Mouse (Mus musculus): ENCODE data around the gene Sox10. TPM values are rescaled to one million over a fixed set of nuclear protein-coding genes. Genes with fewer than 3 reads are reported as not detected.

Sox10 gene
- polyA plus RNA-seq, 1 experiment: not detected

GRCm38 (mm10) chr15:79126217-79126932, 38.7 kb downstream of the Sox10 start:
- TF ChIP-seq MYOD1 (IDR thresholded peaks at IDR 0.05; ENCODE audit: control insufficient read depth, insufficient read length, low read depth) (peak; percentile 43), CTCF (IDR thresholded peaks at IDR 0.05; ENCODE audit: control insufficient read depth, insufficient read depth, insufficient read length) (peak; percentile 74), USF1 (IDR thresholded peaks at IDR 0.05; ENCODE audit: low read depth) (no peak)
- Histone ChIP-seq H3K27me3 (ENCODE audit: control insufficient read depth, insufficient read depth, insufficient read length) (no peaks in the 10 kb centered on the region), H3K4me3 (ENCODE audit: insufficient read depth, poor library complexity, severe bottlenecking) (no peak overlapping the region), H3K79me3 (ENCODE audit: low read depth) (no peaks in the 10 kb centered on the region), H3ac (ENCODE audit: control insufficient read depth, insufficient read length, low read depth) (no peak overlapping the region), H3K79me2 (ENCODE audit: control insufficient read depth, insufficient read depth) (no peaks in the 10 kb centered on the region), H3K36me3 (ENCODE audit: control insufficient read depth, insufficient read depth) (peaks cover 86% of the 10 kb centered on the region)

- Histone ChIP-seq H3K4me3 (ENCODE audit: insufficient read depth, poor library complexity, severe bottlenecking) (no peak overlapping the region), H3K79me3 (ENCODE audit: low read depth) (no peaks in the 10 kb centered on the region), H3ac (ENCODE audit: control insufficient read depth, insufficient read length, low read depth) (no peak overlapping the region), H3K36me3 (ENCODE audit: control insufficient read depth, insufficient read depth) (peaks cover 80% of the 10 kb centered on the region), H3K79me2 (ENCODE audit: control insufficient read depth, insufficient read depth) (no peaks in the 10 kb centered on the region), H3K27me3 (ENCODE audit: control insufficient read depth, insufficient read depth, insufficient read length) (no peaks in the 10 kb centered on the region)
- no peak for TF ChIP-seq MYOG (IDR thresholded peaks at IDR 0.05; ENCODE audit: control insufficient read depth, extremely low read depth, insufficient read length)
- TF ChIP-seq FOSL1 (IDR thresholded peaks at IDR 0.05; ENCODE audit: insufficient read depth, low read length, poor library complexity, severe bottlenecking): no peak
- TF ChIP-seq CEBPB (IDR thresholded peaks at IDR 0.05; ENCODE audit: low read depth): no peak
- TF ChIP-seq CTCF (IDR thresholded peaks at IDR 0.05; ENCODE audit: control insufficient read depth, insufficient read depth, insufficient read length): no peak
- TF ChIP-seq USF1 (IDR thresholded peaks at IDR 0.05; ENCODE audit: low read depth): no peak
- no peak for TF ChIP-seq MYOD1 (IDR thresholded peaks at IDR 0.05; ENCODE audit: control insufficient read depth, insufficient read length, low read depth)
- no peak for TF ChIP-seq MAX (IDR thresholded peaks at IDR 0.05)
These were observed 40.6 kb downstream of the Sox10 start for GRCm38 (mm10) chr15:79124331-79124875.

- peaks cover 80% of the 10 kb centered on the region for H3K36me3 ChIP-seq (ENCODE audit: control insufficient read depth, insufficient read depth)
- no peak for TF ChIP-seq MAX (IDR thresholded peaks at IDR 0.05)
- TF ChIP-seq CEBPB (IDR thresholded peaks at IDR 0.05; ENCODE audit: low read depth): no peak
- TF ChIP-seq CTCF (IDR thresholded peaks at IDR 0.05; ENCODE audit: control insufficient read depth, insufficient read depth, insufficient read length): no peak
- no peak for TF ChIP-seq MYOG (IDR thresholded peaks at IDR 0.05; ENCODE audit: control insufficient read depth, extremely low read depth, insufficient read length)
- no peak for TF ChIP-seq MYOD1 (IDR thresholded peaks at IDR 0.05; ENCODE audit: control insufficient read depth, insufficient read length, low read depth)
- no peak for TF ChIP-seq FOSL1 (IDR thresholded peaks at IDR 0.05; ENCODE audit: insufficient read depth, low read length, poor library complexity, severe bottlenecking)
- H3K27me3 ChIP-seq (ENCODE audit: control insufficient read depth, insufficient read depth, insufficient read length): no peaks in the 10 kb centered on the region
- H3K79me3 ChIP-seq (ENCODE audit: low read depth): no peaks in the 10 kb centered on the region
- H3K4me3 ChIP-seq (ENCODE audit: insufficient read depth, poor library complexity, severe bottlenecking): no peak overlapping the region
- no peak overlapping the region for H3ac ChIP-seq (ENCODE audit: control insufficient read depth, insufficient read length, low read depth)
- H3K79me2 ChIP-seq (ENCODE audit: control insufficient read depth, insufficient read depth): no peaks in the 10 kb centered on the region
These were observed 41.3 kb downstream of the Sox10 start for GRCm38 (mm10) chr15:79123751-79124150.

- Histone ChIP-seq H3K27me3 (ENCODE audit: control insufficient read depth, insufficient read depth, insufficient read length) (no peaks in the 10 kb centered on the region), H3K36me3 (ENCODE audit: control insufficient read depth, insufficient read depth) (peaks cover 80% of the 10 kb centered on the region), H3ac (ENCODE audit: control insufficient read depth, insufficient read length, low read depth) (no peak overlapping the region), H3K79me2 (ENCODE audit: control insufficient read depth, insufficient read depth) (no peaks in the 10 kb centered on the region), H3K79me3 (ENCODE audit: low read depth) (no peaks in the 10 kb centered on the region), H3K4me3 (ENCODE audit: insufficient read depth, poor library complexity, severe bottlenecking) (no peak overlapping the region)
- TF ChIP-seq MAX (IDR thresholded peaks at IDR 0.05): no peak
- no peak for TF ChIP-seq FOSL1 (IDR thresholded peaks at IDR 0.05; ENCODE audit: insufficient read depth, low read length, poor library complexity, severe bottlenecking)
- no peak for TF ChIP-seq MYOG (IDR thresholded peaks at IDR 0.05; ENCODE audit: control insufficient read depth, extremely low read depth, insufficient read length)
- TF ChIP-seq CEBPB (IDR thresholded peaks at IDR 0.05; ENCODE audit: low read depth): no peak
- TF ChIP-seq MYOD1 (IDR thresholded peaks at IDR 0.05; ENCODE audit: control insufficient read depth, insufficient read length, low read depth): no peak
- TF ChIP-seq CTCF (IDR thresholded peaks at IDR 0.05; ENCODE audit: control insufficient read depth, insufficient read depth, insufficient read length): no peak
These were observed 42.5 kb downstream of the Sox10 start for GRCm38 (mm10) chr15:79122546-79122945.

GRCm38 (mm10) chr15:79122119-79122518, 42.9 kb downstream of the Sox10 start:
- no peaks in the 10 kb centered on the region for H3K79me3 ChIP-seq (ENCODE audit: low read depth)
- H3K79me2 ChIP-seq (ENCODE audit: control insufficient read depth, insufficient read depth): no peaks in the 10 kb centered on the region
- no peaks in the 10 kb centered on the region for H3K27me3 ChIP-seq (ENCODE audit: control insufficient read depth, insufficient read depth, insufficient read length)
- H3K36me3 ChIP-seq (ENCODE audit: control insufficient read depth, insufficient read depth): peaks cover 80% of the 10 kb centered on the region
- H3K4me3 ChIP-seq (ENCODE audit: insufficient read depth, poor library complexity, severe bottlenecking): no peak overlapping the region
- no peak overlapping the region for H3ac ChIP-seq (ENCODE audit: control insufficient read depth, insufficient read length, low read depth)
- TF ChIP-seq FOSL1 (IDR thresholded peaks at IDR 0.05; ENCODE audit: insufficient read depth, low read length, poor library complexity, severe bottlenecking): no peak

- no peaks in the 10 kb centered on the region for H3K79me2 ChIP-seq (ENCODE audit: control insufficient read depth, insufficient read depth)
- no peaks in the 10 kb centered on the region for H3K79me3 ChIP-seq (ENCODE audit: low read depth)
- no peaks in the 10 kb centered on the region for H3K27me3 ChIP-seq (ENCODE audit: control insufficient read depth, insufficient read depth, insufficient read length)
- peaks cover 78% of the 10 kb centered on the region for H3K36me3 ChIP-seq (ENCODE audit: control insufficient read depth, insufficient read depth)
- TF ChIP-seq FOSL1 (IDR thresholded peaks at IDR 0.05; ENCODE audit: insufficient read depth, low read length, poor library complexity, severe bottlenecking): no peak
- TF ChIP-seq CEBPB (IDR thresholded peaks at IDR 0.05; ENCODE audit: low read depth): no peak
- no peak for TF ChIP-seq MYOD1 (IDR thresholded peaks at IDR 0.05; ENCODE audit: control insufficient read depth, insufficient read length, low read depth)
- no peak for TF ChIP-seq MYOG (IDR thresholded peaks at IDR 0.05; ENCODE audit: control insufficient read depth, extremely low read depth, insufficient read length)
- TF ChIP-seq USF1 (IDR thresholded peaks at IDR 0.05; ENCODE audit: low read depth): no peak
- TF ChIP-seq CTCF (IDR thresholded peaks at IDR 0.05; ENCODE audit: control insufficient read depth, insufficient read depth, insufficient read length): no peak
- no peak for TF ChIP-seq MAX (IDR thresholded peaks at IDR 0.05)
- no peak overlapping the region for H3ac ChIP-seq (ENCODE audit: control insufficient read depth, insufficient read length, low read depth)
- H3K4me3 ChIP-seq (ENCODE audit: insufficient read depth, poor library complexity, severe bottlenecking): no peak overlapping the region
These were observed 45.5 kb downstream of the Sox10 start for GRCm38 (mm10) chr15:79119491-79119890.

Measured in C2C12 (cell line).